Mouse (Mus musculus) T-cell, adult 2 months (primary cell): ENCODE measurements around the gene Slc30a7.

ENCODE experiments used
- DNase-seq: peaks from one replicate; pipeline ENCODE4 v3.0.0; 2022; ENCODE audit warnings: low spot score

Gene Slc30a7

GRCm38 (mm10) chr3:115946272-115946671, 60.9 kb downstream of the Slc30a7 start:
- DNase-seq = no peak

GRCm38 (mm10) chr3:115944376-115944775, 62.8 kb downstream of the Slc30a7 start:
- no peak for DNase-seq

GRCm38 (mm10) chr3:115941464-115941863, 65.7 kb downstream of the Slc30a7 start:
- no peak for DNase-seq

- no peak for DNase-seq
Observed at GRCm38 (mm10) chr3:115940510-115940909, 66.7 kb downstream of the Slc30a7 start.

- DNase-seq = no peak
Observed at GRCm38 (mm10) chr3:115937807-115938206, 69.4 kb downstream of the Slc30a7 start.

GRCm38 (mm10) chr3:115936734-115937599, 70.2 kb downstream of the Slc30a7 start:
- peak; percentile 78 for DNase-seq

GRCm38 (mm10) chr3:115933293-115934186, 73.7 kb downstream of the Slc30a7 start:
- peak; percentile 83 for DNase-seq

- DNase-seq = peak; percentile 25
Observed at GRCm38 (mm10) chr3:115931701-115932100, 75.5 kb downstream of the Slc30a7 start.

DNA sequence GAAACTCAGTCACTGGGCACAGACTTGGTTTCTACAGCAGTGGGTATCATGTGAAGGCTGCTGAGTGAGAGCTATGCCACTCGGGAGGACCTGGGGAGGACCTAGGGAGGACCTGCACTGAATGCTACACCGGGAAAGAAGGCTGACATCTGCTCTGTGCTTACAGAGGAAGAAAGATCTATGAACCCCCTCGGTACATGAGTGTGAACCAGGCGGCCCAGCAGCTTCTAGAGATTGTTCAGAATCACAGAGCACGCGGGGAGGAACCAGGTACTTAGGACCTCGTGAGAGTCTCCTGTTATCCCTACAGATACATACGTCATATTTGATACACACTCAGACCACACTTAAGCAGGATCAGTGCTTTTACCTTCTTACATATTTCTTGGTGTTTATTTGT, 80.7 kb downstream of the Slc30a7 start:
- no peak for DNase-seq

DNA sequence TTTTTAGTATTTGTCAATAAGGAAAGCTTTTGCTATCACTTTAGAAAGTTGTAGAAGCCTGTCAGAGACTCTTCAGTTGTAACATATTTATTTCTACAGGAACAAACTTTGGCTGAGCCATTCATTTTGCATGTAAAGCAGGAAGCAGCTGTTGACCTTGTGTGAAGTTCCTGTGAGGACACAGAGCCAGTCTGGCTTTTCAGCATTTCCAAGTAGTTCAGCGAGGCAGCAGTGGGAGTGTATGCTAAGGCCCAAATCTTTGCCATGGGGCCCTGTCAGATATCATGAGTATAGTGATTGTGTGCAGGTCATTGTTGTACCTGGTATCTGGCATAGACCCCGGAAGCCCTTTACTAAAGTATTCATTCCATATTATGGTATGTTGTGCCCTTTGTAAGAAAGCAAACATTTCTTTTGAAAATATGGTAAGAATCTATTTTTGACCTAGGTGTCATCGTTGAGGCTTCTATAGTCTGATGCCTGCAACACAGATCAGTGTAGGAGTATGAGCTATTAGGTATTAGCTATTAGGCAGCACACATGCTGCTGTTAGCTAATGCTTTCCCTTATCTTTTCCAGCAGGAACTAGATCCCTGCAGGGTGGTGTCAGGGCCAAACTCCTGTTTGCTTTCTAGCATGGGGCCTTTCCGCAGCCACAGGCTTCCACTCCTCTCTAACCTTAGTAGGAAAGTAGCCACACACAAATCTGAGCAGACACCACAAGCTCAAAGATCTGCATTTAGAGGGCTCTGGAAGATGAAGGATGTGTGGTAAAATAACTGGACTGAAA, 82.6 kb downstream of the Slc30a7 start:
- no peak for DNase-seq

DNA sequence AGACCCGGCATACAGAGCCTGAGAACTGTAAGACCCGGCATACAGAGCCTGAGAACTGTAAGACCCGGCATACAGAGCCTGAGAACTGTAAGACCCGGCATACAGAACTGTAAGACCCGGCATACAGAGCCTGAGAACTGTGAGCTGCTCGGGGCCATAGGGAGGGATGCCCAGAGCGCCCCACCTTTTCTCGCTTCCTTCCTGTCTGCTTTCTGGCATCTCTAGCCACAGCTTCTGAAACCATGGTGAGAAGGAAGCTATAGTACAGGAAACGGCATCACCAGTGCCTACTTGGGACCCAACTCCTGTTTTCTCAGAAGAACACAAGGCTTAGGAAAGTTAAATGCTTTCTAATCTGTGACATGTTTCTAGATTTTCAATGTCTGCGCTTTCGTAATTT, 99.8 kb downstream of the Slc30a7 start:
- DNase-seq = peak; percentile 74

- no peak for DNase-seq
Observed at GRCm38 (mm10) chr3:115905567-115905966, 101.6 kb downstream of the Slc30a7 start.

GRCm38 (mm10) chr3:115905067-115905466, 102.1 kb downstream of the Slc30a7 start:
- no peak for DNase-seq

DNA sequence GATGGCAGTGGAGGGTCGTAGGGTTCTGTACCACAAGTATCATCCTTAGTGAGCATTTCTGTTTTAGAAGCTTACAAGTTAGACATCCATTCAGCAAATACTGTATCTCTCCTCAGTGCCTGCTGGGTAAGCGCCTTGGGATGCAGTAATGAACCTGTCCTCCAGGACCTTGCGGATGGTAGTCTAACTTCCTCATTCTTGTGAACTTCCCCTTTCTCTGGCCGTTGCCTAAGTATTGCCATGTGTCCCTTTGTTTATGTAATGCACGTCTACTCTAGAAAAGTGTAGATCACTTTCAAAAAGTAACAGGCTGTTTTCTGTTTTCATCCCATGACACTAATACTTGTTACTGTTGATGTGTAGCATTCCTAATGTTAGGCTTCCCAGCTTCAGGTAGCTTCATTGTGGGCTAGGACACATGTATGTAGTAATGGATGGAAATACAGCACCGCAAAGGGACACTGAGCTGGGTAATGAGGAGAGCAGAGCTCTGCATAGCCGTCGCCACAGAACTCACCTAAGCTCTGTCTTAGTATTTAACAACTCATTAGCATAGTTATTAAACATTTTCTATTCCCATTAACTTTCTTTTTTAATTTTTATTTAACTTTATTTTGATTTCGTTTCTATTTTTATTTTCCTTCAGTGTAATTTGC, 104.8 kb downstream of the Slc30a7 start:
- no peak for DNase-seq

DNA sequence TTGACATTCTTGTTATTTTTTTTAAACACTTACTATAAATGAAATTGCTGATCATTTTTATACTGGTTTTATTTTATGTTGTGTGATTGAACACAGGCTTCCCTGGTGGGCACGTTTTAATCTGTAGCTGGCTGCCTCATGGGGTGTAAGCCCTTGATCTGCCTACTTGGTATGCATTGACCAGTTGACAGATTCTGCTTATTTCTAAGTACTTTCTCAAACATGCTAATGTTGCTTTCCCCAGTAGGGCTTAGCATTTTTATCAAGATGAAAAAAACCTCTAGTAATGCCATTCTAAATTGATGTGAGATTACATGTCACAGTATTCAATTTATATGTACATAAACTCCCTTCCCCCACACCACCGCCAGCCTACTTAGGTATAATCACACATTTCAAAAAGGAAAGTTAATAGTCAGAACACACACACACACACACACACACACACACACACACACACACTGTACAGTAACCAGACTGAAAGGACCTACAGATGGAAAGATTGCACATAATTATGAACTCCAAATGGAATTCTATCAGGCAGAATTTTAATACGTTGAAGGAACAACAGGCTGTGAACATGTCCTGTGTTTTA, 108.8 kb downstream of the Slc30a7 start:
- DNase-seq = no peak

DNA sequence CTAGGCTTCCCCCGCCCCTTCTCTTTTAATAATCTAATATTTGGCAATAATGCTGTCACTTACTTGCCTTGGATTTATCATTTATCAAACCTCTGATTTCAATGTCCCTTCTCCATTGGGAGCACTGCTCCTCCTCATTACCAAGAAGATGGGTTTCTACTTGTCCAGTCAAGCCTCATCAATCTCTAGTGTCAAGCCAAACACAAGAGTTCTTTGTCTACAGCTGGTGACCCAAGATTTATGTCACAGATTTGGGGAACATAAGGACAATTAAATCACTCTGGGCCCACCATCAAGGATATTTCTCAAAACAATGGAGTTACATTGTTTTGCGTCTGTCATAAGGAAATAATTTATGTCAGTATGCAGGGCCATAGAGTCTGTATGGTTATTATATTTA, 114.0 kb downstream of the Slc30a7 start:
- DNase-seq = no peak

GRCm38 (mm10) chr3:115892341-115892740, 114.9 kb downstream of the Slc30a7 start:
- no peak for DNase-seq
